Mouse (Mus musculus) brain, embryonic 18.5 days (tissue): ENCODE measurements around the gene Gm13698.
A peak's percentile ranks its signal among the peaks of the same experiment; 100 is the strongest.
"Not testable (repeated sequence)": the region's sequence is repeated elsewhere in the genome, so short reads cannot be mapped to it uniquely, and the experiment has no call there.

ENCODE experiments used
- DNase-seq: peaks from one replicate; pipeline ENCODE4 v3.0.0-alpha.2; 2012; ENCODE audit warnings: low read depth, low spot score

Gene Gm13698

DNA sequence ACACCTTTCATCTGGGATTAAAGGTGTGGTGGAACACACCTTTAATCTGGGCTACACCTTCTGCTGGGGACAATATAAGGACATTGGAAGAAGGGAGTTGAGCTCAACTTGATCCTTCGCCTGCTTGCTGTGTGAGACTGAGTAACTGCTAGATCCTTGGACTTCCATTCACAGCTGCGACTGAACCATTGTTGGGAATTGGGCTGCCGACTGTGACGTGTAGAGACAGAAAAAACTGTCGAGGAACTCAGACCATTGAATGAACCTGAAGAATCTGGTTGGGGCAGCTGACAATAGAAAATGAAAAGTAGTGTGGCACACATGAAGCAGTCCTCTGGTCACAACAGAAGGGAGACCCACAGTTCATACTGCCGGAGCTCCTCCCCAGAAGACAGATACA is at the start of gene Gm13698:
TSS of gene Gm13698 (plus strand) at position 301 of the 400 bp plus-strand sequence.
- not testable (repeated sequence) for DNase-seq

DNA sequence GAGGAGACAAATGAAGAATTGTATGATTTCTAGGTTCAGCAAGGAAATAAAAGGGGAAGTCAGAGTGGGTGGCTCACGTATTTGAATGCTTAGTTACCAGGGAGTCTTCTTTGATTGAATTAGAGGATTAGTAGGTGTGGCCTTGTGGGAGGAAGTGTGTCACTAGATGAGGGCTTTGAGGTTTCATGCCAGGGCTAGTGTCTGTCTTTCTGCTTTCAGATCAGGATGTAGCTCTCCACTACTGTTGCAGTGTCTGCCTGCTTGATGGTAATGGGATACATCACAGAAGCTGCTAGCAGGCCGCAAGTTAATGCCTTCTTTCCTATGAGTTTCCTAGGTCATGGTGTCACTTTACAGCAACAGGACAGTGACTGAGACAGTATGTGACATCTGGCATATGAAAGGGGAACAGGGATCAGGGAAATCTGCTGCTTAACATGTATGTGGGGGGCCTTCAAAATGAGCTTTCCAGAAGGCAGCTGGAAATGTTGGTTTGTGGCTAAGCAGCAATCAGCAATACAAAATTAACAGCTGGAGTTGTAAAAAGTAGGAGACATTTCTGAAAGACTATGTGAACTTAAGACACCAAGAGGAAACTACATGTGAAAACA is 25.9 kb upstream of the Gm13698 start:
- no peak for DNase-seq

- peak; percentile 70 for DNase-seq
Measured at GRCm38 (mm10) chr2:83940931-83941361, 14.5 kb upstream of the Gm13698 start, which contains the start of gene Zswim2. TSS of gene Zswim2 (minus strand) at chr2:83941228.

DNA sequence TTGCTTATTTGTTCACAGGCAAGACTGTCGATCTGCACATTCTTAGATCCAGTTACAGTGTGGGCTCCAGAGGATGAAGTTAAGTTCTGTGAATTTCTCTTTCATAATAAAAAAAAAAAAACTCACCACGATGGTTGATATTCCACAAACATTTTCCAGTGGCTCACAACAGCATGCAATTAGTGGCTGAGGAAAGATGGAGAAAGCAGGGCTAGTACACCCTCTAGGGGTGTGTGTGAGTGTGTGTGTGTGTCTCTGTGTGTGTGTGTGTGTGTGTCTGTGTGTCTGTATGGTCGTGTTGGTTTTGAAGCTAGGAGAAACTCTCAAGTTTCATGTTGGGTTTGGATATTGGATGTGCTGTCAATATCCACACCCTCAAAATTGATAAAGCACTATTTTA is 14.1 kb upstream of the Gm13698 start:
- DNase-seq: no peak

DNA sequence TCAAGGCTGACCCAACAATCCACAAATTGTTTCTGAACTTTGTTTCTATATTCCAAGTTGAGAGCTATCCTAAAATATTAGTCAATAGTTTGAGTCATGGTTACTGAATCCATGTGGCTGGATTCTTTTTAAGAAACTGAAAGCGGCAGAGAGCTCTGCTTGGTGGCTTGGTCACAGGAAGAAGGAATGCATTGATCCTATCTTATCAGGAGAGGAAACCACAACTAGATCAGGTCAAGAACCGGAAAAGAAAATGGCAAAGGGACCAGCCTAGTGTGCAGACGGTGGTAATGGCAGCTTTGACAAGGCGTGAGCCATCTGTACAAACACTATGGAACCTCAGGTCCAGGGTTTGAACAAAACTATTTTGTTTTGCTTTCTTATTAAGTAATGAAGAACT is 13.7 kb upstream of the Gm13698 start:
- DNase-seq: no peak

DNA sequence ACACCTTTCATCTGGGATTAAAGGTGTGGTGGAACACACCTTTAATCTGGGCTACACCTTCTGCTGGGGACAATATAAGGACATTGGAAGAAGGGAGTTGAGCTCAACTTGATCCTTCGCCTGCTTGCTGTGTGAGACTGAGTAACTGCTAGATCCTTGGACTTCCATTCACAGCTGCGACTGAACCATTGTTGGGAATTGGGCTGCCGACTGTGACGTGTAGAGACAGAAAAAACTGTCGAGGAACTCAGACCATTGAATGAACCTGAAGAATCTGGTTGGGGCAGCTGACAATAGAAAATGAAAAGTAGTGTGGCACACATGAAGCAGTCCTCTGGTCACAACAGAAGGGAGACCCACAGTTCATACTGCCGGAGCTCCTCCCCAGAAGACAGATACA is 5.7 kb downstream of the Gm13698 start, which contains the start of gene Gm13693:
TSS of gene Gm13693 (plus strand) at position 301 of the 400 bp plus-strand sequence.
- not testable (repeated sequence) for DNase-seq

DNA sequence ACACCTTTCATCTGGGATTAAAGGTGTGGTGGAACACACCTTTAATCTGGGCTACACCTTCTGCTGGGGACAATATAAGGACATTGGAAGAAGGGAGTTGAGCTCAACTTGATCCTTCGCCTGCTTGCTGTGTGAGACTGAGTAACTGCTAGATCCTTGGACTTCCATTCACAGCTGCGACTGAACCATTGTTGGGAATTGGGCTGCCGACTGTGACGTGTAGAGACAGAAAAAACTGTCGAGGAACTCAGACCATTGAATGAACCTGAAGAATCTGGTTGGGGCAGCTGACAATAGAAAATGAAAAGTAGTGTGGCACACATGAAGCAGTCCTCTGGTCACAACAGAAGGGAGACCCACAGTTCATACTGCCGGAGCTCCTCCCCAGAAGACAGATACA is 11.5 kb downstream of the Gm13698 start, which contains the start of gene Gm13695:
TSS of gene Gm13695 (plus strand) at position 301 of the 400 bp plus-strand sequence.
- DNase-seq: not testable (repeated sequence)

DNA sequence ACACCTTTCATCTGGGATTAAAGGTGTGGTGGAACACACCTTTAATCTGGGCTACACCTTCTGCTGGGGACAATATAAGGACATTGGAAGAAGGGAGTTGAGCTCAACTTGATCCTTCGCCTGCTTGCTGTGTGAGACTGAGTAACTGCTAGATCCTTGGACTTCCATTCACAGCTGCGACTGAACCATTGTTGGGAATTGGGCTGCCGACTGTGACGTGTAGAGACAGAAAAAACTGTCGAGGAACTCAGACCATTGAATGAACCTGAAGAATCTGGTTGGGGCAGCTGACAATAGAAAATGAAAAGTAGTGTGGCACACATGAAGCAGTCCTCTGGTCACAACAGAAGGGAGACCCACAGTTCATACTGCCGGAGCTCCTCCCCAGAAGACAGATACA is 17.3 kb downstream of the Gm13698 start, which contains the start of gene Gm13696:
TSS of gene Gm13696 (plus strand) at position 301 of the 400 bp plus-strand sequence.
- DNase-seq: not testable (repeated sequence)

DNA sequence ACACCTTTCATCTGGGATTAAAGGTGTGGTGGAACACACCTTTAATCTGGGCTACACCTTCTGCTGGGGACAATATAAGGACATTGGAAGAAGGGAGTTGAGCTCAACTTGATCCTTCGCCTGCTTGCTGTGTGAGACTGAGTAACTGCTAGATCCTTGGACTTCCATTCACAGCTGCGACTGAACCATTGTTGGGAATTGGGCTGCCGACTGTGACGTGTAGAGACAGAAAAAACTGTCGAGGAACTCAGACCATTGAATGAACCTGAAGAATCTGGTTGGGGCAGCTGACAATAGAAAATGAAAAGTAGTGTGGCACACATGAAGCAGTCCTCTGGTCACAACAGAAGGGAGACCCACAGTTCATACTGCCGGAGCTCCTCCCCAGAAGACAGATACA is 23.1 kb downstream of the Gm13698 start, which contains the start of gene Gm13694:
TSS of gene Gm13694 (plus strand) at position 301 of the 400 bp plus-strand sequence.
- not testable (repeated sequence) for DNase-seq

DNA sequence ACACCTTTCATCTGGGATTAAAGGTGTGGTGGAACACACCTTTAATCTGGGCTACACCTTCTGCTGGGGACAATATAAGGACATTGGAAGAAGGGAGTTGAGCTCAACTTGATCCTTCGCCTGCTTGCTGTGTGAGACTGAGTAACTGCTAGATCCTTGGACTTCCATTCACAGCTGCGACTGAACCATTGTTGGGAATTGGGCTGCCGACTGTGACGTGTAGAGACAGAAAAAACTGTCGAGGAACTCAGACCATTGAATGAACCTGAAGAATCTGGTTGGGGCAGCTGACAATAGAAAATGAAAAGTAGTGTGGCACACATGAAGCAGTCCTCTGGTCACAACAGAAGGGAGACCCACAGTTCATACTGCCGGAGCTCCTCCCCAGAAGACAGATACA is 28.9 kb downstream of the Gm13698 start, which contains the start of gene Gm13697:
TSS of gene Gm13697 (plus strand) at position 301 of the 400 bp plus-strand sequence.
- not testable (repeated sequence) for DNase-seq

- DNase-seq: not testable (repeated sequence)
Measured at GRCm38 (mm10) chr2:83990253-83990652, 34.8 kb downstream of the Gm13698 start, which contains the start of gene Gm13691. TSS of gene Gm13691 (plus strand) at chr2:83990553.

DNA sequence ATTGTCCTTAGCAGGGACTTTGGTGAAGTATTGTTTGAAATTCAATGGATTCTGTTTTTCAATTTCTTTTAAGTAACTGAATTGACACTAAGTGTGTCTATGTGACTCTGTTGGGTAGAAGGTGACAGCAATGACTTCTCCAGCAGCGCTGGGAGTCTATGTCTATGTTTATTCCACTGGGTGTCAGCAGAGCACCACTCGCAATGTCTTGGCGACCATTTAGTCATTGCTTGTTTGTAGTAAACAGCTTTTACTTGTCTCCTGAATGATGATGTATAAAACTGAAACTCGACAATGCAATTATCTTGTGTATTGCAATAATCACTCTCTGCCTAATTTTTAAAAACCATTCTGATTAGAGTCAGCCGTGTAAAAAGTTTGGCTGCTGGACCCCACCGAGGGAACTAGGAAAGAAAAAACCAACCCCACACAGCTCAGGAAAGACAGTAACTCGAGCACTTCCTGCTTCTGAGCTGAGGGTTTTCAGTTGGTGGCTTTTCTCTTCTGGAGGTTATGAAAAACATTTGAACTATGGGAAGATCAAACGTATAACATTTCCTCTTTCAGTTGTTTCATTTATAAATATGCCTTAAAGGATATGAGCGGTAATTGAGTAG is 38.3 kb downstream of the Gm13698 start:
- not testable (repeated sequence) for DNase-seq

GRCm38 (mm10) chr2:83994526-83994925 is 39.0 kb downstream of the Gm13698 start:
- not testable (repeated sequence) for DNase-seq
